Mouse (Mus musculus) G1E (cell line): ENCODE results near the gene Ribc1.

Source experiments
- CTCF ChIP-seq: IDR thresholded peaks from 2 replicates; pipeline ENCODE4 v1.5.1; 2012; ENCODE audit warnings: low read depth, low read length, inconsistent platforms, mixed read lengths
- GATA1 ChIP-seq: IDR thresholded peaks from 2 replicates; pipeline ENCODE4 v1.6.1; 2012; ENCODE audit warnings: borderline replicate concordance, low read length, inconsistent platforms, mixed read lengths
- TAL1 ChIP-seq: conservative IDR thresholded peaks from 2 replicates; pipeline ENCODE4 v1.6.1; 2012; ENCODE audit warnings: low read depth, low read length, inconsistent platforms, mixed read lengths

DNA sequence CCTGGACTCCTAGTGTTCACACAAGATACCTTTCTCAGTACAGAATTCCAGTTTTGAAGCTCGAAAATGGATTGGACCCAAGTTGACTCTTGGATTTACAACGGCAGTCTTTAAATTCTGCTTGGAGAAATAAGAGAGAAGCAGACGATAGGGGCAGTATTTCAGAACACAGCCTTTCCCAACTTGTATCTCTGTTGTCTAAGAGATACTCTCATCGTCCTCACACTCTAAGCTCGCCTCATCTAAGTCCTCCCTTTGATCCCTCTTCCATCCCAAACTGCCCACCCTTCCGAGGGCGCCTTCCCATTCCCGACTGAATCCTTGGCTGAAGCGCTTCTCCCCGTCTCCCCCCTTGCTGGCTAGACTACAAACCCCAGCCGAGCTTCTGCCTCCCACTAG lies 344 bp downstream of the Ribc1 start:
- TF ChIP-seq GATA1 (no peak), CTCF (no peak), TAL1 (no peak)
